Mouse (Mus musculus): ENCODE data around the gene Tjp1. TPM values are rescaled to one million over a fixed set of nuclear protein-coding genes. Genes with fewer than 3 reads are reported as not detected.

Gene Tjp1
- polyA plus RNA-seq (2012; rRNA removed): 35.3 and 38.0 TPM in 2 replicates

DNA sequence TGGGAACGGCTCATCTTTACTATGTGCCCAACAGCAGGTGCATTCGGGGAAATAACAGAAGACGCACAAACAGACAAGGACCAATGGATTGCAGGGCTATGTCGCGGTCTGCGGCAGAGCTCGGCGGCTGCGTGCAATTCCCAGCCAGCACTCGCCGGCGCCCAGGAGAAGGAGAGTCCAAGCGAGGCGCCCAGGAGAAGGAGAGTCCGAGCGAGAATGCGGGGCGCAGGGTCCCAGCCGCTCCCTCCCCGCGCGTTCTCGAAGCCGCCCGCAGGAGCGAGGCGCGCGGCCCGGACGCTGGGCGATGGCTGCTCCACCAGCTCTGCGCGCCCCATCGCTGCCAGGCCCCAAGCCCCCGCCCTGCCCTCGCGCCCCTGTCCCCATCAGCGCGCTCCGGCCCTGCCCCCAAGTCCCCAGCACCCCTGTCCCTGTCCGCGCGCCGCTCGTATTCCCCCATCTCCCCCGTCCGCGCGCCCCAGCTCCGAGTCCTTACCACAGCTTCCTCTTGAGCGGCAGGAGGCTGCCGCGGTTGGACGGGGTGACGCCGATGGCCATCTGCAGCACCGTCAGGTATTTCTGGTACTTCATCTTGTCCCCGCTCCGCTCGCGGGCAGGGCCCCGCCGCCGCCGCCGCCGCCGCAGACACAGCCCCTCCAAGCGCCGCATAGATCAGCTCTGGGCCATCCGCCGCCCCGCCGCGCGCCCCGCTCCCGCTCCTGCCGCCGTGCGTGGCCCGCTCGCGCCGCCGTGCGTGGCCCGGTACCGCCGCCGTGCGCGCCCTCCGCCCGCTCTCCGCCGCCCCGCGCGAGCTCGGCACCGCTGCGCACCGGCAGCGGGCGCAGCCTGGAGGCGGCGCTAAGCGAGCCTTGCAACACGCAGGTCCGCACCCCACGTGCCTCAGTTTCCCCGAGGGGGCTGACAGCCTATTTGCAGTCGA is at the start of gene Tjp1:
TSS of gene Tjp1 (minus strand) at position 711 of the 937 bp plus-strand sequence.

Other genes with a start within 250 kb of the Tjp1 start
- gene Tarsl2, start 117.1 kb upstream of the Tjp1 start, polyA plus RNA-seq (2012; rRNA removed): 12.3 and 12.8 TPM in 2 replicates
- gene Tm2d3, start 163.4 kb upstream of the Tjp1 start, polyA plus RNA-seq (2012; rRNA removed): 110 and 112 TPM in 2 replicates

Data from central nervous system, embryonic 14 days (tissue).